Comparison of ENCODE assay signal across 22 mouse cellular contexts in the genomic region with DNA sequence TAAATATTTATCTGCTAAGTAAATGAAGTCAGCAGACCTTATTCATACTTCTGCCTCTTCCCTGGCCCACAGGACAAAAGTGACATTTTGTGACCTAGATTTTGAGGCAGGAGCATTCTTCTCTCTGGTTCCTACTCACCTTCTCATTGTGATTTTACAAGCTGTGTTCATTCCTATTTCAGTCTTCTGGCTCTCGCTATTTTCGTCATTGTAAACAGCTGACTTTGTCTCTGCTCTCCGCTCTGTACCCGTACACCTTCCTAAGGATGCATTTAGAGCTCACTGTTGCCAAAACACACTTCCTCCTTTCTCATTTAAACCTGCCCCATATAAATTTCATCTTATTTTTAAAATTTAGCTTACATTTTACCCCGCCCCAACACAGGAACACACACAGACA.
"Had no signal": no experiment of that assay in that cellular context is flagged by ENCODE, and none has a peak within 500 bp of the region (broad histone marks: within the 10 kb centered on the region; RNA-seq: fewer than 3 reads in every experiment).

No protein-coding gene starts in this region.

- ATAC-seq: liver, postnatal 0 days; lung, postnatal 0 days had no signal

- H3K4me1 ChIP-seq: lung, embryonic 15.5 days; neural tube, embryonic 12.5 days had no signal

- H3K27me3 ChIP-seq: lung, embryonic 15.5 days; megakaryocyte, embryonic 14.5 days; midbrain, embryonic 13.5 days; midbrain, embryonic 15.5 days; neural tube, embryonic 12.5 days; stomach, embryonic 15.5 days had no signal

- H3K9ac ChIP-seq: liver, postnatal 0 days; lung, embryonic 15.5 days; midbrain, embryonic 13.5 days; midbrain, embryonic 15.5 days; neural tube, embryonic 12.5 days; stomach, embryonic 15.5 days had no signal

- H3K4me3 ChIP-seq: lung, embryonic 15.5 days; megakaryocyte, embryonic 14.5 days; midbrain, embryonic 13.5 days; midbrain, embryonic 15.5 days; neural tube, embryonic 12.5 days; stomach, embryonic 15.5 days had no signal

- H3K9me3 ChIP-seq: lung, embryonic 15.5 days; megakaryocyte, embryonic 14.5 days; midbrain, embryonic 13.5 days; midbrain, embryonic 15.5 days; neural tube, embryonic 12.5 days; stomach, embryonic 15.5 days had no signal

- H3K36me3 ChIP-seq: lung, embryonic 15.5 days; midbrain, embryonic 13.5 days; midbrain, embryonic 15.5 days; neural tube, embryonic 12.5 days; stomach, embryonic 15.5 days had no signal

- H3K27ac ChIP-seq: lung, embryonic 15.5 days; macrophage; midbrain, embryonic 13.5 days; midbrain, embryonic 15.5 days; neural tube, embryonic 12.5 days; stomach, embryonic 15.5 days; stomach, postnatal 0 days had no signal

- DNase-seq: liver, postnatal 0 days; lung, adult 2 months; lung, postnatal 14 days; lung, postnatal 36 days; retina, postnatal 1 day; right cerebral cortex, adult 18-20 months; right cerebral cortex, postnatal 25 days; right cerebral cortex, postnatal 4 days; spleen, adult 18-20 months; thymus, adult 18-20 months; thymus, postnatal 14 days; thymus, postnatal 36 days had no signal

- H3K4me2 ChIP-seq: lung, embryonic 15.5 days; midbrain, embryonic 11.5 days; midbrain, embryonic 13.5 days; midbrain, embryonic 15.5 days; neural tube, embryonic 12.5 days; stomach, embryonic 15.5 days had no signal
